Comparison of ENCODE assay signal across 11 mouse cellular contexts in genomic region chr1:136839202-136839601, GRCm38 (mm10).
DNase-seq lines count a peak whose midpoint lies in the region; ATAC-seq and TF ChIP-seq lines count a peak whose summit lies in the region.
"Had no signal": no experiment of that assay in that cellular context is flagged by ENCODE, and none has a peak within 500 bp of the region (broad histone marks: within the 10 kb centered on the region; RNA-seq: fewer than 3 reads in every experiment).

No protein-coding gene starts in this region.

- 65% methylated on average over 10 of the region's 10 CpGs for WGBS in liver, postnatal 0 days (ENCODE audit: insufficient replicate concordance)

- TF ChIP-seq CTCF in liver, postnatal 0 days (IDR thresholded peaks at IDR 0.05; ENCODE audit: low read depth), result no peak

- peak; percentile 29 for DNase-seq in 3T3-L1 (ENCODE audit: low read depth, low spot score)
- peak; percentile 42 for DNase-seq in ZHBTc4 (ENCODE audit: low read depth, low spot score)
- peak; percentile 37 for DNase-seq in kidney, adult 18-20 months
- DNase-seq in liver, postnatal 0 days, result peak; percentile 40
- DNase-seq in ovary, postnatal 14 days (ENCODE audit: low spot score), result no peak
- DNase-seq in cerebellum, adult 11-12 months, result no peak
- no peak for DNase-seq in neural tube, embryonic 10.5 days (ENCODE audit: extremely low spot score, low spot score)

- no peaks in the 10 kb centered on the region for H3K9me3 ChIP-seq in liver, postnatal 0 days (ENCODE audit: low read length)
- H3K9me3 ChIP-seq: limb, embryonic 15.5 days had no signal

- ATAC-seq in liver, postnatal 0 days, result peak; percentile 76
- no peak for ATAC-seq in inflammation-experienced regulatory T-cells, adult 6 months
- ATAC-seq: forebrain, embryonic 14.5 days had no signal

- H3K4me2 ChIP-seq in liver, postnatal 0 days (ENCODE audit: low read depth, low read length), result no peak overlapping the region
- H3K4me2 ChIP-seq: limb, embryonic 15.5 days had no signal

- no peaks in the 10 kb centered on the region for H3K36me3 ChIP-seq in liver, postnatal 0 days (replicated peaks; ENCODE audit: insufficient read depth, low read length)
- H3K36me3 ChIP-seq: limb, embryonic 15.5 days had no signal

- no peaks in the 10 kb centered on the region for H3K27me3 ChIP-seq in liver, postnatal 0 days (ENCODE audit: insufficient read depth, low read length)
- H3K27me3 ChIP-seq: limb, embryonic 15.5 days had no signal

- 0 out of 2 replicates have a peak overlapping the region, but pooled peaks have one; percentile 31 for H3K27ac ChIP-seq in liver, postnatal 0 days (ENCODE audit: low read depth)
- H3K27ac ChIP-seq: limb, embryonic 15.5 days had no signal

- no peak for TF ChIP-seq EP300 in liver, postnatal 0 days (IDR thresholded peaks at IDR 0.05; ENCODE audit: low read depth)

- H3K9ac ChIP-seq in liver, postnatal 0 days (replicated peaks), result no peak overlapping the region
- H3K9ac ChIP-seq: limb, embryonic 15.5 days had no signal

- no peak overlapping the region for H3K4me3 ChIP-seq in liver, postnatal 0 days (ENCODE audit: low read depth, low read length)
- H3K4me3 ChIP-seq: limb, embryonic 15.5 days; myocyte had no signal

- 0 out of 2 replicates have a peak, but pooled peaks cover 3% of the 10 kb centered on the region for H3K4me1 ChIP-seq in liver, postnatal 0 days (ENCODE audit: insufficient read depth)
- H3K4me1 ChIP-seq: limb, embryonic 15.5 days had no signal

Comparison
In these comparisons a context has a peak if more than half of its experiments do, and no peak if none do; other contexts are left out.
1. DNase-seq: peak in 3T3-L1 (single experiment), ZHBTc4 (single experiment), kidney, adult 18-20 months (single experiment) and liver, postnatal 0 days (single experiment); none in ovary, postnatal 14 days (single experiment), cerebellum, adult 11-12 months (single experiment) and neural tube, embryonic 10.5 days (single experiment).